Mouse (Mus musculus) liver, embryonic 15.5 days (tissue): ENCODE measurements around the gene Rgs19. TPM values are rescaled to one million over a fixed set of nuclear protein-coding genes. Genes with fewer than 3 reads are reported as not detected.

Experiments
- ATAC-seq: fragments of 200-750 bp; cut with Nextera tagmentation; 2 replicates; pipeline ENCODE4 v1.8.0; 2017; ENCODE audit warnings: moderate number of reproducible peaks, mild to moderate bottlenecking, moderate library complexity; ENCODE audit not compliant: insufficient read depth
- H3K27ac ChIP-seq: fragments of 300-500 bp; sonication (generic); replicated peaks from 2 replicates; pipeline ENCODE4 v1.5.1; 2015; ENCODE audit warnings: mild to moderate bottlenecking, inconsistent platforms
- H3K27me3 ChIP-seq: fragments of 300-500 bp; sonication (generic); 2 replicates; pipeline ENCODE4 v1.6.1; 2015; ENCODE audit warnings: mild to moderate bottlenecking, inconsistent platforms
- H3K36me3 ChIP-seq: fragments of 300-500 bp; sonication (generic); replicated peaks from 2 replicates; pipeline ENCODE4 v1.6.1; 2015; ENCODE audit warnings: moderate library complexity, mild to moderate bottlenecking, inconsistent platforms
- H3K4me1 ChIP-seq: fragments of 300-500 bp; sonication (generic); replicated peaks from 2 replicates; pipeline ENCODE4 v1.6.1; 2015; ENCODE audit warnings: inconsistent platforms
- H3K4me2 ChIP-seq: fragments of 300-500 bp; sonication (generic); 2 replicates; pipeline ENCODE4 v1.6.1; 2015; ENCODE audit warnings: moderate library complexity, mild to moderate bottlenecking, inconsistent platforms
- H3K4me3 ChIP-seq: fragments of 300-500 bp; sonication (generic); replicated peaks from 2 replicates; pipeline ENCODE4 v1.5.1; 2015; ENCODE audit warnings: mild to moderate bottlenecking, inconsistent platforms
- H3K9ac ChIP-seq: fragments of 300-500 bp; sonication (generic); 2 replicates; pipeline ENCODE4 v1.6.1; 2015; ENCODE audit warnings: moderate library complexity, mild to moderate bottlenecking, inconsistent platforms
- H3K9me3 ChIP-seq: fragments of 300-500 bp; sonication (generic); replicated peaks from 2 replicates; pipeline ENCODE4 v1.6.1; 2016; ENCODE audit warnings: inconsistent platforms
- WGBS: fragments of 180-500 bp; shearing (Covaris S2); methylation state at CpG from one replicate; pipeline ENCODE4 v1.1.7; 2015; ENCODE audit warnings: mixed read lengths; ENCODE audit not compliant: insufficient replicate concordance; 5-methylcytosine and 5-hydroxymethylcytosine counted together
- polyA plus RNA-seq: library from polyadenylated mRNA; unstranded; fragments of >200 nt; fragmentation: Nextera tagmentation; extraction: Ambion mirVana; gene quantifications from 2 replicates; pipeline ENCODE4 v1.2.1, GENCODE M21; 2015

Rgs19 gene
- polyA plus RNA-seq, 1 experiment from 2014 or later: 22.3 TPM

DNA sequence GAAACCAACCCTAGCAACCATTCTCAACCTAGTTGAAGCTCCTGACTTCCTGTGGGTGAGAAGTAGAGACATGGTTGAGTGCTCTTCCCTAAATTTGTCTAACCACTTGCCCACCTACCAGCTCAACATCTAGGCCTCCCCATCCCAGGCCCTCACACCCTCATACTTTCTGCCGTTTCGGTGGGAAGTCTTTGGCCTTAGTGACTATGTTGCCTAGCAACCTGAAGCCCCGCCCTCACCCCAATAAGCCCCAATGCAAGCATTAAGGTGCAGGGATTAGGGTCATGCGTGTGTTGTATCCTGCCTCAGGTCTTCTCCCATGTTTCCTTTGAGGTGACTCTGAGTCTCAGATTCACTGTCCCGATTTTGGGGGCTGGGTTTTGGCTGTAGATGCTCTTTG is 4.5 kb upstream of the Rgs19 start, which contains the start of gene Lkaaear1:
Gene Lkaaear1, minus strand, starts transcription at position 202 of the 400 bp plus-strand sequence.
- 52% methylated on average over 5 of the region's 5 CpGs for WGBS
- peaks cover 3% of the 10 kb centered on the region for H3K4me1 ChIP-seq
- no peak within 1 kb of the TSS for H3K9ac ChIP-seq
- no peak within 1 kb of the TSS for H3K4me2 ChIP-seq
- H3K4me3 ChIP-seq: no peak within 1 kb of the TSS
- H3K27me3 ChIP-seq: peaks cover 20% of the 10 kb centered on the region
- H3K9me3 ChIP-seq: no peaks in the 10 kb centered on the region
- H3K36me3 ChIP-seq: no peaks in the 10 kb centered on the region
- H3K27ac ChIP-seq: no peak within 1 kb of the TSS
- ATAC-seq: no peak

- H3K9ac ChIP-seq: no peak overlapping the region
- ATAC-seq: no peak
- H3K9me3 ChIP-seq: no peaks in the 10 kb centered on the region
These were observed 3.1 kb upstream of the Rgs19 start for GRCm38 (mm10) chr2:181696801-181697420.

DNA sequence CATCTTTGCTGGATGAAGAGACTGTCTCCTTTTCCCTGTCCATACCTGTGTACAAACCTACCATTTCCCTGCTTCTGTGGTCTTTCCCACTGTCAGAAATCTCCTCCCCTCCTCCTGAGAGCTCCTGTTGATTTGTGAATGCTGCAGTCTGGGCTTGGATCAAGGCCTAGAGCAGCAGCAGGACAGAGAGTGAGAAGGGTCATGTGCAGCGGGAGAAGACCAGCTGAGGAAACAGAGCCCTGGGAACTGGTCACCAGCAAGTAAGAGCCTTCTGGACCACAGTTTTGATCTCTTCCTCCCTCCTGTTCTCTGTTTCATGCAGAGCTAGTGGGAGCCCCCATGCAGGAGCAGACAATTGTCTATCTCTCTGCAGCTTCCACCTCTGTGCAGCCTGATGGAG is 2.0 kb upstream of the Rgs19 start:
- WGBS: 79% methylated on average over 1 of the region's 1 CpGs

More at GRCm38 (mm10) chr2:181696801-181697420, 3.1 kb upstream of the Rgs19 start:
- 71% methylated on average over 33 of the region's 33 CpGs for WGBS
- no peak overlapping the region for H3K4me3 ChIP-seq
- H3K4me1 ChIP-seq: peaks cover 7% of the 10 kb centered on the region
- H3K36me3 ChIP-seq: no peaks in the 10 kb centered on the region
- no peak overlapping the region for H3K4me2 ChIP-seq
- no peak overlapping the region for H3K27ac ChIP-seq
- peaks cover 29% of the 10 kb centered on the region for H3K27me3 ChIP-seq

GRCm38 (mm10) chr2:181694581-181694980 is 804 bp upstream of the Rgs19 start:
- Histone ChIP-seq H3K4me1 (peaks cover 7% of the 10 kb centered on the region), H3K4me3 (peak overlapping the region; percentile 57; the same call in 1 of the 2 replicates), H3K27me3 (peaks cover 29% of the 10 kb centered on the region), H3K36me3 (no peaks in the 10 kb centered on the region), H3K9me3 (no peaks in the 10 kb centered on the region), H3K9ac (no peak overlapping the region), H3K4me2 (peak overlapping the region; percentile 74; the same call in 1 of the 2 replicates), H3K27ac (no peak overlapping the region)
- no peak for ATAC-seq
- 57% methylated on average over 3 of the region's 3 CpGs for WGBS

More for the DNA sequence above, 2.0 kb upstream of the Rgs19 start:
- Histone ChIP-seq H3K27me3 (peaks cover 29% of the 10 kb centered on the region), H3K27ac (no peak overlapping the region), H3K4me1 (peaks cover 7% of the 10 kb centered on the region), H3K4me3 (no peak overlapping the region), H3K9ac (no peak overlapping the region), H3K4me2 (no peak overlapping the region), H3K36me3 (no peaks in the 10 kb centered on the region), H3K9me3 (no peaks in the 10 kb centered on the region)
- ATAC-seq: no peak

- H3K4me1 ChIP-seq: peaks cover 7% of the 10 kb centered on the region
- WGBS: 49% methylated on average over 3 of the region's 3 CpGs
- peak overlapping the region; percentile 74 for H3K4me2 ChIP-seq
- no peak overlapping the region for H3K9ac ChIP-seq
- H3K27me3 ChIP-seq: peaks cover 29% of the 10 kb centered on the region
- H3K27ac ChIP-seq: no peak overlapping the region
- H3K36me3 ChIP-seq: 0 out of 2 replicates have a peak, but pooled peaks cover 4% of the 10 kb centered on the region
- no peaks in the 10 kb centered on the region for H3K9me3 ChIP-seq
- ATAC-seq: no peak
- H3K4me3 ChIP-seq: peak overlapping the region; percentile 57
These were observed 1.5 kb downstream of the Rgs19 start for GRCm38 (mm10) chr2:181692304-181692703.

DNA sequence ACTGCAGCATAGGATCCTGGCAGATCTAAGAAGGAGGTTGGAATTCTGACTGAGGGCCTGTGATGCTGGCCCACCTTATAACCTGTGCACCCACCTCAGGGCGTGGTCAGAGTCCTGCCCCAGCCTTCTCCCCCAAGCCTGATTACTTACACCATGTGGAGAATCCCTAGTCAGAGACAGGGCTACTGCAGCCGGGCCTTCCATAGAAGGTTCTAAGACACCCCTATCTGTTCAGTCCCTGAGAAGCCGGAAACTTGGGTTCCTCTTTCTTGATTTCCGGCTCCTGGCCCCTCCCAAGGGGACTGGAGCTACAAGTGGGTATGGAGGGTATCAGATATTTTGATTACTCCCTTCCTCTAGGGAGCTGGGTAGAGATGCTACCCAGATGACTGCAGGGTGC is 2.2 kb downstream of the Rgs19 start:
- peak overlapping the region; percentile 74 for H3K4me2 ChIP-seq
- H3K9me3 ChIP-seq: no peaks in the 10 kb centered on the region
- no peak overlapping the region for H3K9ac ChIP-seq
- peaks cover 29% of the 10 kb centered on the region for H3K27me3 ChIP-seq
- 0 out of 2 replicates have a peak overlapping the region, but pooled peaks have one; percentile 0 for H3K27ac ChIP-seq
- H3K4me1 ChIP-seq: peaks cover 7% of the 10 kb centered on the region
- no peak for ATAC-seq
- 23% methylated on average over 4 of the region's 4 CpGs for WGBS
- 0 out of 2 replicates have a peak, but pooled peaks cover 4% of the 10 kb centered on the region for H3K36me3 ChIP-seq
- peak overlapping the region; percentile 57 for H3K4me3 ChIP-seq

DNA sequence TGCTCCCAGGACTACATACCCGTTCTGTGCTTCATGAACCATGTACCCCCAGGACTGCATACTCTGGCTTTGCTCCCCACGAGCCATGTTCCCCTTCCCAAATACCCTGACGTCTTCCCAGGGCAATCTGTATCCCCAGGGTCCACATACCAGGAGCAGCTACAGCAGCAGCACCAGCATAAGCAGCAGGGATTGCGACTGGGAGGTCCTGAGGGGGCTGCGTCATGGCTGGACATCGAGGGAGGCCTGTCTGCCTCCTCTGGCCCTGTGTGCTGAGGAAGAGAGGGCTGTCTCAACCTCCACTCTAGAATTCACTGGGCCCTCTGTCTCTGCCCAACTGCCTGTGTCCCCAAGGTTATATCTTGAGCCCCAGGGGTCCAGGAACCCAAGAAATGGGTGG is 2.7 kb downstream of the Rgs19 start:
- H3K36me3 ChIP-seq: 0 out of 2 replicates have a peak, but pooled peaks cover 4% of the 10 kb centered on the region
- WGBS: 61% methylated on average over 6 of the region's 6 CpGs

DNA sequence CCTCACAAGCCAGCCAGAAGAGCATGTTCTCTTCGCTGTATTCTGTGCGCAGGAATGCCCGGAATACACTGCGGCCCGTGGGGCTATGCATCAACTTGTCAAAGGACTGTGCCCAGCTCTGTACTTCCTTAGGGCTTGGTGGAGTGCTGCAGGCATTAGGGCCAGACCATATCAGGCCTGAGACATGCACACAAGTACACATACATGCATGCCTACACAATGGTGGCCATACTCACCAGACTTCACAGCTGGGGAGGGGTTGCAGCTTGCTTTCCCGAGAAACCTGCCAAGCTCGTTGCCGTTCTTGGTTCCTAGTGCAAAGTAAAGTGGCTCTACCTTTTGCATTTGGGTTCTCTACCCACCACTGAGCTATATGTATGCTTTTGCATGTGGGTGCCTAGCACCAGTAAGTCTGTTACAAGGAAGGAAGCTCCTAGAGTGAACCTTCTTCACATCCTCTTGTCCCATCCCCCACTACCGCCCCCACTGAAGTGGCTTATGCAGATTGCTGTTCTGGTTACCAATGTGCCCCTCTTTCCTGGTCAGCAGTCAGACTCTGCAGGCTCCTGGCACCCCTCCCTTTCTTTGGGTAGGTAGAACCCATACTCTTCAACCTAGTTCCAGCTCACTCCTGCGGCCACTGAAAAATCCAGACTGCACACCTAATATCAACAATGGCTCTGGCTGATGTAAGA is 4.2 kb downstream of the Rgs19 start:
- ATAC-seq: no peak

More for the DNA sequence above, 2.7 kb downstream of the Rgs19 start:
- Histone ChIP-seq H3K4me1 (peaks cover 7% of the 10 kb centered on the region), H3K4me2 (peak overlapping the region; percentile 74), H3K4me3 (peak overlapping the region; percentile 31), H3K27ac (0 out of 2 replicates have a peak overlapping the region, but pooled peaks have one; percentile 0), H3K9me3 (no peaks in the 10 kb centered on the region), H3K9ac (no peak overlapping the region), H3K27me3 (peaks cover 29% of the 10 kb centered on the region)
- no peak for ATAC-seq

GRCm38 (mm10) chr2:181687586-181687985 is 6.2 kb downstream of the Rgs19 start:
- H3K36me3 ChIP-seq: peaks cover 4% of the 10 kb centered on the region; the same call in 1 of the 2 replicates
- no peak overlapping the region for H3K27ac ChIP-seq
- no peaks in the 10 kb centered on the region for H3K9me3 ChIP-seq
- no peak overlapping the region for H3K4me2 ChIP-seq
- no peak for ATAC-seq
- peaks cover 2% of the 10 kb centered on the region for H3K27me3 ChIP-seq
- 71% methylated on average over 8 of the region's 8 CpGs for WGBS
- H3K9ac ChIP-seq: no peak overlapping the region
- no peaks in the 10 kb centered on the region; the same call in 1 of the 2 replicates for H3K4me1 ChIP-seq
- H3K4me3 ChIP-seq: no peak overlapping the region

More for the DNA sequence above, 4.2 kb downstream of the Rgs19 start:
- no peak overlapping the region for H3K4me3 ChIP-seq
- H3K4me2 ChIP-seq: no peak overlapping the region
- no peak overlapping the region for H3K27ac ChIP-seq
- H3K4me1 ChIP-seq: peaks cover 7% of the 10 kb centered on the region
- WGBS: 74% methylated on average over 10 of the region's 10 CpGs
- peaks cover 22% of the 10 kb centered on the region for H3K27me3 ChIP-seq
- H3K9ac ChIP-seq: no peak overlapping the region
- H3K9me3 ChIP-seq: no peaks in the 10 kb centered on the region
- H3K36me3 ChIP-seq: peaks cover 4% of the 10 kb centered on the region; the same call in 1 of the 2 replicates

- Histone ChIP-seq H3K36me3 (peaks cover 4% of the 10 kb centered on the region; the same call in 1 of the 2 replicates), H3K4me3 (no peak overlapping the region), H3K27me3 (peaks cover 8% of the 10 kb centered on the region), H3K27ac (no peak overlapping the region), H3K9ac (no peak overlapping the region), H3K4me1 (peaks cover 7% of the 10 kb centered on the region), H3K9me3 (no peaks in the 10 kb centered on the region), H3K4me2 (no peak overlapping the region)
- ATAC-seq: no peak
- 67% methylated on average over 4 of the region's 4 CpGs for WGBS
These were observed 8.1 kb downstream of the Rgs19 start for GRCm38 (mm10) chr2:181685686-181686085.

DNA sequence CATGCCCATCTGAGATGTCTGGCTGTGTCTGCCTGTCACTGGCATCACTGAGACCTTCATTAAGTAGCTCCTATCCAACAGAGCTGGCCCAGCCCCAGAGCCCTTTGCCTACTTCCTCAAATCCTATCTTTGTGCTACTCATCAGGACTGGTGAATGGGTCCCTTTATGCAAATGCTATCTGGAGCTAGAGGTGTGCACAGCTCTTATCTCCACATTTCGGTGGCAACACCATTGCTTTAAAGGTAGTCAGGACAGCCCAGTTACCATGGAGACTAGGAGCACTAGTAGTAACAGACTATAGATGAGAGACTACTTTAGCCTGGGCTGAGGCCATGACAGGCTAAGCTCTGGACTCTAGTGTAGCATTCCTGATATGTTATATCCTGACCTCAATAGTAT is 9.1 kb downstream of the Rgs19 start:
- ATAC-seq: no peak

More for the DNA sequence above, 9.1 kb downstream of the Rgs19 start:
- WGBS: 21% methylated on average over 1 of the region's 1 CpGs
- Histone ChIP-seq H3K27ac (no peak overlapping the region), H3K36me3 (peaks cover 4% of the 10 kb centered on the region; the same call in 1 of the 2 replicates), H3K27me3 (peaks cover 14% of the 10 kb centered on the region), H3K9ac (no peak overlapping the region), H3K4me3 (no peak overlapping the region), H3K9me3 (no peaks in the 10 kb centered on the region), H3K4me1 (peaks cover 17% of the 10 kb centered on the region), H3K4me2 (no peak overlapping the region)
